Mouse (Mus musculus) hindbrain, postnatal 0 days (tissue): Measurements from ENCODE around the gene Ank. TPM values are rescaled to one million over a fixed set of nuclear protein-coding genes. Genes with fewer than 3 reads are reported as not detected.

Experiments used
- ATAC-seq: fragments of 200-750 bp; cut with Nextera tagmentation; 2 replicates; pipeline ENCODE4 v1.8.0; 2017; ENCODE audit warnings: mild to moderate bottlenecking, moderate TSS enrichment, moderate library complexity
- DNase-seq: peaks from one replicate; pipeline ENCODE4 v3.0.0-alpha.2; 2015; ENCODE audit warnings: low spot score
- H3K27ac ChIP-seq: fragments of 300-500 bp; sonication (generic); 2 replicates; pipeline ENCODE4 v1.5.1; 2014; ENCODE audit warnings: mild to moderate bottlenecking
- H3K27me3 ChIP-seq: fragments of 300-500 bp; sonication (generic); 2 replicates; pipeline ENCODE4 v1.6.1; 2014; ENCODE audit warnings: low read length, mixed read lengths; ENCODE audit not compliant: insufficient read depth
- H3K36me3 ChIP-seq: fragments of 300-500 bp; sonication (generic); 2 replicates; pipeline ENCODE4 v1.6.1; 2014; ENCODE audit warnings: low read length, mixed read lengths; ENCODE audit not compliant: insufficient read depth
- H3K4me1 ChIP-seq: fragments of 300-500 bp; sonication (generic); 2 replicates; pipeline ENCODE4 v1.6.1; 2014; ENCODE audit warnings: antibody characterized with exemption, low read length, mixed read lengths; ENCODE audit not compliant: insufficient read depth
- H3K4me2 ChIP-seq: fragments of 300-500 bp; sonication (generic); 2 replicates; pipeline ENCODE4 v1.6.1; 2014; ENCODE audit warnings: low read depth, mild to moderate bottlenecking, low read length, moderate library complexity, mixed read lengths
- H3K4me3 ChIP-seq: fragments of 300-500 bp; sonication (generic); 2 replicates; pipeline ENCODE4 v1.5.1; 2014; ENCODE audit warnings: low read length
- H3K9ac ChIP-seq: fragments of 300-500 bp; sonication (generic); replicated peaks from 2 replicates; pipeline ENCODE4 v1.6.1; 2014; ENCODE audit warnings: mild to moderate bottlenecking, low read length, moderate library complexity, mixed read lengths
- H3K9me3 ChIP-seq: fragments of 300-500 bp; sonication (generic); 2 replicates; pipeline ENCODE4 v1.6.1; 2016; ENCODE audit warnings: low read length, mixed read lengths
- CTCF ChIP-seq: IDR thresholded peaks from 2 replicates; pipeline ENCODE4 v1.5.1; 2016; ENCODE audit warnings: antibody characterized with exemption, control low read depth, low read depth
- WGBS: fragments of 180-500 bp; shearing (Covaris S2); extraction: QIAGEN DNeasy Blood & Tissue Kit; methylation state at CpG from one replicate; pipeline ENCODE4 v1.1.7; 2014; 5-methylcytosine and 5-hydroxymethylcytosine counted together
- polyA plus RNA-seq: library from polyadenylated mRNA; unstranded; fragments of >200 nt; fragmentation: Nextera tagmentation; extraction: Ambion mirVana; gene quantifications from 2 replicates; pipeline ENCODE4 v1.2.1, GENCODE M21; 2015
- total RNA-seq: library from RNA; depleted of rRNA; stranded (reverse); fragments of >200 nt; gene quantifications from 2 replicates; pipeline ENCODE4 v1.2.3, GENCODE M21; 2014

Ank gene
- total and polyA plus RNA-seq, 2 experiments from 2014 or later, result 18.1 to 31.1 TPM

DNA sequence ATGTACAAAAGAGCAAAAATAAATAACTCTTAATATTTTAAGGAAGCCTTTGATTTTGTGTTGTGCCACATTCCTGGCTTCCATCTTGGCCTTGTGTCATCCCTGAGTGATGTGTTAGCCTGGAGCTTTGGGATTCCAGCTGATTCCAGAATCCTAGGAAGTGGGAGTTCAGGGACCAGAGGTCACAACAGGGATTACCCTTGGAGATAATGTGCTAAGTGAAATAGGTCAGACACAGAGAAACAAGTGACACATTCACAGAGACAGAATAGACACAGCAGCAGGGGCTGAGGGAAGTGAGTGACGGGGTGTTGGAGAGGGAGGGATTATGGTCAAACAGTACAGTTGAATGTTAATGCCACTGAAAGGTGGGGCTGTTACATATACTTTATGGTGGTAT lies 26.3 kb downstream of the Ank start:
- no peak overlapping the region for H3K4me3 ChIP-seq
- H3K9me3 ChIP-seq, result no peaks in the 10 kb centered on the region
- 70% methylated on average over 1 of the region's 1 CpGs for WGBS
- no peaks in the 10 kb centered on the region for H3K36me3 ChIP-seq
- H3K4me2 ChIP-seq, result no peak overlapping the region
- H3K27me3 ChIP-seq, result no peaks in the 10 kb centered on the region
- H3K27ac ChIP-seq, result no peak overlapping the region
- DNase-seq (no peak), ATAC-seq (no peak)
- H3K4me1 ChIP-seq, result peaks cover 40% of the 10 kb centered on the region
- no peak overlapping the region for H3K9ac ChIP-seq
- no peak for TF ChIP-seq CTCF

DNA sequence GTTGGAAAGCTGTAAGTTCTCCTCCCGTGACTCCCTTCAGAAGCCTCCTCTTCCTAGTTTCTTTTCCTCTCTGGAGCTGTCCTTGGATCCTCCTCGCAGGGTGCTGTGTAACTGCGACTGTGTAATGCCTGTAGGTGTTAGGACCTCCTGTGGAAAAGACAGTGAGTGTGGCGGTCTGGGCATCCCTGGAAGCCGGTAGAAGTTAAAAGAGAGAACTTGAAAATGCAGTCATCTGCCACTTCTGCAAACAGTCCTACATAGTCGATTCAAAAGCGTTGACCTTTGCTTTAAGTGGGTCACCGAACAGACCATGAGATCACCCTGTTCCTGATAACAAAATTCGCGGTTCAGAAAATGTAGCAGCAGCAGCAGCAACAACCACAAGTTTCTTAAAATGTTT lies 27.0 kb downstream of the Ank start:
- no peaks in the 10 kb centered on the region for H3K27me3 ChIP-seq
- H3K4me3 ChIP-seq, result no peak overlapping the region
- no peaks in the 10 kb centered on the region for H3K9me3 ChIP-seq
- no peak overlapping the region for H3K4me2 ChIP-seq
- no peaks in the 10 kb centered on the region for H3K36me3 ChIP-seq
- no peak for TF ChIP-seq CTCF
- ATAC-seq, result no peak
- no peak overlapping the region for H3K27ac ChIP-seq
- DNase-seq, result no peak
- 40% methylated on average over 10 of the region's 10 CpGs for WGBS
- no peak overlapping the region for H3K9ac ChIP-seq
- peaks cover 33% of the 10 kb centered on the region for H3K4me1 ChIP-seq

DNA sequence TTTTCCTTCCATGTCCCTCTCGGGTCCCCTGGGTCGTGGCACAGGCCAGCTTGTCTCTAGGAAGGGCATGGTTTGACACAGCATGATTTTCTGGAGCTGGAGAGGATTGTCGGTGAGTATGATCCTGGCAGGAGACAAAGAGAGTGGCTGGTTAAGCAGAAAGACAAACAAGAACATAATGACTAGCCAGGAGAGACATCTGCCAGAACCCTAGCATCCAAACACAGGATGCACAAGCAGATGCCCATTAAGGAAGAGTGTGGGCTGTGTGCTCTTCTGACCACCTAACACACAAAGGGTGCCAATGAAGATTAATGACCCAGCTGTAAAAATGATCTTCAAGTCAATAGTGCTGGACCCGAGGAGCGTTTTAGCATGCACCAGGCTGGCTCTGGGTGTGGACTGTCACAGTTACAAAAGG lies 29.5 kb downstream of the Ank start:
- no peak overlapping the region for H3K4me2 ChIP-seq
- no peaks in the 10 kb centered on the region for H3K36me3 ChIP-seq
- no peak overlapping the region for H3K9ac ChIP-seq
- ATAC-seq (peak; percentile 69; the same call in 1 of the 2 replicates), DNase-seq (peak; percentile 48)
- WGBS, result 17% methylated on average over 5 of the region's 5 CpGs
- H3K9me3 ChIP-seq, result no peaks in the 10 kb centered on the region
- H3K4me1 ChIP-seq, result peaks cover 28% of the 10 kb centered on the region
- no peaks in the 10 kb centered on the region for H3K27me3 ChIP-seq
- TF ChIP-seq CTCF, result no peak
- H3K4me3 ChIP-seq, result no peak overlapping the region
- peak overlapping the region; percentile 46; the same call in 1 of the 2 replicates for H3K27ac ChIP-seq

DNA sequence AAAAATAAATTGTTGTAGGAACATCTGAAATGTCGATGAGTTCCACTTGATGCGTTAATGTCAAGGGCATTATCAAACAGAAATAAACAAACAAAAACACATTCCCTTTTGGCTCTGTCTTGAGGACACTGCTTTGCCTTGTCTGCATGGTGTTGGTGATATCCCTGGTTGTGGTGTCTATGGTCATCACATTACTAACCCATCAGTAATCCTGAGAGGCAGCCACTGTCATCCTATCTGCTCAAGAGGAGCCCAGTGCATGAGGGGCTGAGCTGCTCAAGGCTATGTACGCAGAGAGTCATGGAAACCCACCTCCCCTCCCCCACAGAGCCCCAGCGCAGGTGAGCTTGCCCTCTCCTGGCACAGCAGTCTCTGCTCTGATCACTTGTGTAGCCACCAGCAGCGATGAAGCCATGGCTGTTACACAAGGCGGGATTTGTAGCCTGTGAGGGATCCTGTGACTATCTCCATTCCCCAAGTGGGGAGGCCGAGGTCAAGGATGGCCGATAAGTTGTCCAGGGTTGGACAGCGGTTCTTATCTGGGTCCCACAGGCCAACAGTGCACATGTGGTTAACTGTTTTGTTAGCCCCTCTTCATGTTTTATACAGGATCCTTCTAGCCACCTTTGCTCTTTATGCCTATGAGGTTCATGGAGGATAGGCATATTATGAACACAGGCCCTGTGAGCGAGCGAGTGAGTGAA lies 30.3 kb downstream of the Ank start:
- Histone ChIP-seq H3K27ac (no peak overlapping the region), H3K4me1 (peaks cover 28% of the 10 kb centered on the region), H3K9me3 (no peaks in the 10 kb centered on the region), H3K9ac (no peak overlapping the region), H3K36me3 (no peaks in the 10 kb centered on the region), H3K4me2 (no peak overlapping the region), H3K4me3 (no peak overlapping the region), H3K27me3 (no peaks in the 10 kb centered on the region)
- DNase-seq, result no peak
- no peak for TF ChIP-seq CTCF
- 60% methylated on average over 11 of the region's 11 CpGs for WGBS
- ATAC-seq, result peak; percentile 16

DNA sequence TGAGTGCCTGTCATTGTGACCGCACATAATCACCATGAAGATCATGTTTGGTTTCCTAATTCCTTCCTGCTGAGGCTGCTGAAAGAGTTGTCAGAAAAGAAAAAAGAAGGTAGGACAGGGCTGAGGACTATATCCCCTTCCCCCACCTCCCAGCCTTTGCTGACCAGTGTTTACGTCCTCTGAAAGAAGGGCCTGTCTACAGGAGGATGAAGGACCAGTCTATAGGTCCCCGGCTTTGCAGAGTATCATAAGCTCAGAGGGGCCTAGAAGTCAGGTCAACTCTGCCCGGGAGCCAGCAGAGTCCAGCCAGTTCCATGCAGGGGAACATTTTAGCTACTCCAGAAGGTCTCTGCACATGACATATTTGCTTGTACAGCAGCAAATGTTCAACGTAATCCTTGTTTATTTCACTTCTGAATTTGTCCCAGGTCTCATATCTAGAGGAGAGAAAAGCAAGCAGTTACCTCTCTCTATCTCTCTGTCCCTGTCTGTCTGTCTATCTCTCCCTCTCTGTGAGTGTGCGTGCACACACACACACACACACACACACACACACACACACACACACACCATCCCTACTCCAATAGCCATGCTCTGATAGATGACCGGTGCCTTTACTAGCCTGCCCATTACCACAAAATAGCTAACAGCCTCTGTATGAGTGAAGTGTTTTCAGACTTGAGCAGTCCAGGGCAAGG lies 31.0 kb downstream of the Ank start:
- H3K27me3 ChIP-seq, result no peaks in the 10 kb centered on the region
- H3K36me3 ChIP-seq, result no peaks in the 10 kb centered on the region
- H3K9me3 ChIP-seq, result no peaks in the 10 kb centered on the region
- 46% methylated on average over 7 of the region's 7 CpGs for WGBS
- no peak for TF ChIP-seq CTCF
- no peak overlapping the region for H3K4me3 ChIP-seq
- H3K4me1 ChIP-seq, result peaks cover 28% of the 10 kb centered on the region
- no peak for DNase-seq
- no peak overlapping the region for H3K4me2 ChIP-seq
- no peak overlapping the region for H3K9ac ChIP-seq
- no peak overlapping the region for H3K27ac ChIP-seq
- ATAC-seq, result no peak

- Histone ChIP-seq H3K9ac (no peak overlapping the region), H3K9me3 (no peaks in the 10 kb centered on the region), H3K27ac (no peak overlapping the region), H3K27me3 (no peaks in the 10 kb centered on the region), H3K4me2 (no peak overlapping the region), H3K4me1 (peaks cover 28% of the 10 kb centered on the region), H3K36me3 (no peaks in the 10 kb centered on the region), H3K4me3 (no peak overlapping the region)
- WGBS, result 81% methylated on average over 5 of the region's 5 CpGs
- no peak for DNase-seq
- TF ChIP-seq CTCF, result no peak
- no peak for ATAC-seq
Observed at GRCm38 (mm10) chr15:27498078-27498477, 31.6 kb downstream of the Ank start.

DNA sequence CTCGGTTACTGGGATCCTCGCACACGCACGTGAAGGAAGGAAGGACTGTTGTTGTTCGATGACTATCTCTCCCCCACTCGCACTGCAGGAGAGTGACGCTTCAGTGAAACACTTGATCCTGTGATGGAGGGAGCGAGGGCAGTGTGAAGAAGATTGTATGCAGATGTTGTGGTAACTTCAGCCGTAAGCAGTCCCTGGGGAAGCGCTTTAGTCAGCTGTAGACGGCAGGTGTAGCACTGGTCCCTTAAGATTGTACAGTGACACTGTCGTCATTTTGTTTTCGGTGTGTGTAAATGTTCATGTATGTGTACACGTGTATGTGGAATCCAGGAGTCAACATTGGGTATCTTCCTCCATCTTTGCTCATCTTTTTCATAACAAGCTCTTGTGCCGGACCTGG lies 33.9 kb downstream of the Ank start:
- H3K9ac ChIP-seq, result no peak overlapping the region
- no peaks in the 10 kb centered on the region for H3K36me3 ChIP-seq
- no peak overlapping the region for H3K4me2 ChIP-seq
- H3K27ac ChIP-seq, result no peak overlapping the region
- no peak overlapping the region for H3K4me3 ChIP-seq
- TF ChIP-seq CTCF, result no peak
- 82% methylated on average over 15 of the region's 15 CpGs for WGBS
- no peaks in the 10 kb centered on the region for H3K27me3 ChIP-seq
- no peak for DNase-seq
- peaks cover 14% of the 10 kb centered on the region for H3K4me1 ChIP-seq
- ATAC-seq, result no peak
- no peaks in the 10 kb centered on the region for H3K9me3 ChIP-seq
